In the genomic region with DNA sequence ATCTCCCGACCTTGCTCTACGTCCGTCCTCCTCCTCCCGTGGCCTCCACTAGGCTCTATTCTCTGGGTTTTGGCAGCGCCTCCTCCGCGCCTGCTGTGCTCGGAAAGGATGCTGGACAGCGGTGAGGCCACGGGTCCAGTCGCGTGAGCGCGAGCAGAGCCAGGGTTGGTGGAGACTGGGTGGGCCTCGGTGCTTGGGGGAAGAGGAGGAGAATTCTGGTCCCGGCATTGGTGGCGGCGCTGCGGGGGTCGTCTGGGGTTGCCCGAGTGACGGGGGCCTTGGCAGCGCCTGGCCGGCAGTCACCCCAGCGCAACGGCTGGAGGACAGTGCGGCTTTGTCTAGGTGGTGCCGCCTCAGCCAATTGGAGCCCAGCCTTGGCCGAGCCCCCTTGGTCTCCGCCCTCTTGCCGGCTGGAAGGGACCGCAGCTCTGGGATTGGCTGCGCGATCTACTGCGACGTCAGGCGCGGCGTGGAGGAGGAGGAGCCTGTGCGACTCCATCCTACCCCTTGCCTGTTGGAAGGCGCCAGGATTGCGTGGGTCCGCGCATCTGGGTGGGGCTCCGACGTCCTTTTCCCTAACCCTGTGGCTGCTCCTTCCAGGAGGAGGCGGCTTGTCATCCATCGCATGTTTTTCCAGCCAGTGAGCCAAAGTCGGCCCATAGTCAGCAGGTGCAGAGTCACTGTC, we compare ENCODE assay signal across 1 mouse cellular context.
TF ChIP-seq lines count a peak whose summit lies in the region.

No protein-coding gene starts in this region.

TF ChIP-seq in CH12.LX, 34 proteins besides CTCF, POLR2A, EP300 and RAD21 (continued from another document):
- TF ChIP-seq HCFC1 (IDR thresholded peaks at IDR 0.05; ENCODE audit: low read depth, low read length) (no peak; the same call in 1 of the 2 replicates), SMC3 (IDR thresholded peaks at IDR 0.05; ENCODE audit: low read depth, low read length) (no peak), SIN3A (IDR thresholded peaks at IDR 0.05; ENCODE audit: low read length) (peak; percentile 88)
